Mouse (Mus musculus): ENCODE measurements around the gene Smurf1.

The Smurf1 gene

GRCm38 (mm10) chr5:144913361-144913760 is 52.3 kb downstream of the Smurf1 start:
- DNase-seq = no peak

GRCm38 (mm10) chr5:144912519-144913310 is 52.9 kb downstream of the Smurf1 start:
- no peak for DNase-seq

- DNase-seq = no peak
Observed at GRCm38 (mm10) chr5:144909521-144909920, 56.1 kb downstream of the Smurf1 start.

GRCm38 (mm10) chr5:144907591-144907990 is 58.1 kb downstream of the Smurf1 start:
- no peak for DNase-seq

- DNase-seq = no peak
Observed at GRCm38 (mm10) chr5:144904356-144905134, 61.1 kb downstream of the Smurf1 start.

GRCm38 (mm10) chr5:144901791-144902190 is 63.9 kb downstream of the Smurf1 start:
- no peak for DNase-seq

- DNase-seq = no peak
Observed at GRCm38 (mm10) chr5:144901035-144901434, 64.6 kb downstream of the Smurf1 start.

- DNase-seq = no peak
Observed at GRCm38 (mm10) chr5:144898448-144899052, 67.1 kb downstream of the Smurf1 start.

- DNase-seq = no peak
Observed at GRCm38 (mm10) chr5:144897881-144898280, 67.8 kb downstream of the Smurf1 start.

GRCm38 (mm10) chr5:144891276-144891675 is 74.4 kb downstream of the Smurf1 start:
- DNase-seq = no peak

GRCm38 (mm10) chr5:144885968-144886650 is 79.5 kb downstream of the Smurf1 start:
- DNase-seq = no peak

GRCm38 (mm10) chr5:144884629-144885217 is 80.9 kb downstream of the Smurf1 start:
- no peak for DNase-seq

GRCm38 (mm10) chr5:144881670-144882399 is 83.8 kb downstream of the Smurf1 start:
- peak; percentile 87 for DNase-seq

GRCm38 (mm10) chr5:144877021-144877420 is 88.6 kb downstream of the Smurf1 start:
- no peak for DNase-seq

GRCm38 (mm10) chr5:144875892-144876291 is 89.8 kb downstream of the Smurf1 start:
- peak; percentile 60 for DNase-seq

- no peak for DNase-seq
Observed at GRCm38 (mm10) chr5:144875227-144875626, 90.4 kb downstream of the Smurf1 start.

GRCm38 (mm10) chr5:144872867-144873266 is 92.8 kb downstream of the Smurf1 start:
- no peak for DNase-seq

GRCm38 (mm10) chr5:144872326-144872725 is 93.3 kb downstream of the Smurf1 start:
- DNase-seq = no peak

- no peak for DNase-seq
Observed at GRCm38 (mm10) chr5:144871775-144872174, 93.9 kb downstream of the Smurf1 start.

- DNase-seq = no peak
Observed at GRCm38 (mm10) chr5:144870782-144871181, 94.9 kb downstream of the Smurf1 start.

- DNase-seq = no peak
Observed at GRCm38 (mm10) chr5:144869466-144869865, 96.2 kb downstream of the Smurf1 start.

GRCm38 (mm10) chr5:144866923-144867322 is 98.7 kb downstream of the Smurf1 start:
- DNase-seq = no peak

Data from cerebellum, adult 9-11 months (tissue).